Mouse (Mus musculus) retina, postnatal 7 days (tissue): ENCODE measurements around the gene Rita1.
A peak's percentile ranks its signal among the peaks of the same experiment; 100 is the strongest.

ENCODE experiments used
- DNase-seq: peaks from one replicate; pipeline ENCODE4 v3.0.0-alpha.2; 2012; ENCODE audit warnings: low read depth, low spot score

Rita1 gene

GRCm38 (mm10) chr5:120600946-120601668 lies 11.3 kb downstream of the Rita1 start:
- no peak for DNase-seq

GRCm38 (mm10) chr5:120599625-120600024 lies 12.8 kb downstream of the Rita1 start:
- DNase-seq = no peak

- DNase-seq = no peak
These were observed 17.9 kb downstream of the Rita1 start for GRCm38 (mm10) chr5:120594485-120594884.

- DNase-seq = no peak
These were observed 20.2 kb downstream of the Rita1 start for GRCm38 (mm10) chr5:120592141-120592540.

GRCm38 (mm10) chr5:120590356-120591010 lies 21.9 kb downstream of the Rita1 start:
- DNase-seq = no peak

- DNase-seq = peak; percentile 99
These were observed 23.8 kb downstream of the Rita1 start, which contains the start of the genes Tpcn1 and Iqcd for GRCm38 (mm10) chr5:120588569-120589094. Gene Tpcn1, minus strand, starts transcription at chr5:120588673. Gene Iqcd, plus strand, starts transcription at chr5:120589016.

- DNase-seq = no peak
These were observed 24.3 kb downstream of the Rita1 start for GRCm38 (mm10) chr5:120587940-120588568.

GRCm38 (mm10) chr5:120587616-120587926 lies 24.8 kb downstream of the Rita1 start:
- DNase-seq = no peak

- no peak for DNase-seq
These were observed 25.4 kb downstream of the Rita1 start for GRCm38 (mm10) chr5:120586741-120587615.

GRCm38 (mm10) chr5:120584968-120585367 lies 27.4 kb downstream of the Rita1 start:
- no peak for DNase-seq

- DNase-seq = no peak
These were observed 28.9 kb downstream of the Rita1 start for GRCm38 (mm10) chr5:120583511-120583910.

- no peak for DNase-seq
These were observed 30.4 kb downstream of the Rita1 start for GRCm38 (mm10) chr5:120582002-120582401.

GRCm38 (mm10) chr5:120579898-120580626 lies 32.3 kb downstream of the Rita1 start:
- no peak for DNase-seq

- no peak for DNase-seq
These were observed 33.0 kb downstream of the Rita1 start for GRCm38 (mm10) chr5:120579211-120579897.

- DNase-seq = no peak
These were observed 33.8 kb downstream of the Rita1 start for GRCm38 (mm10) chr5:120578504-120579081.

- no peak for DNase-seq
These were observed 34.4 kb downstream of the Rita1 start for GRCm38 (mm10) chr5:120577935-120578441.

GRCm38 (mm10) chr5:120576781-120577301 lies 35.5 kb downstream of the Rita1 start:
- DNase-seq = no peak

GRCm38 (mm10) chr5:120574469-120575063 lies 37.8 kb downstream of the Rita1 start:
- DNase-seq = no peak
